Mouse (Mus musculus): ENCODE measurements around the gene Ptprm.

Gene Ptprm

GRCm38 (mm10) chr17:66720200-66720991 is 633.9 kb downstream of the Ptprm start:
- no peak for DNase-seq (ENCODE audit: low spot score)

GRCm38 (mm10) chr17:66712456-66713205 is 641.6 kb downstream of the Ptprm start:
- no peak for DNase-seq (ENCODE audit: low spot score)

GRCm38 (mm10) chr17:66711221-66712016 is 642.8 kb downstream of the Ptprm start:
- DNase-seq (ENCODE audit: low spot score) = no peak

- no peak for DNase-seq (ENCODE audit: low spot score)
These were observed 643.7 kb downstream of the Ptprm start for GRCm38 (mm10) chr17:66710568-66710967.

- no peak for DNase-seq (ENCODE audit: low spot score)
These were observed 645.5 kb downstream of the Ptprm start for GRCm38 (mm10) chr17:66708748-66709147.

GRCm38 (mm10) chr17:66707684-66708083 is 646.6 kb downstream of the Ptprm start:
- DNase-seq (ENCODE audit: low spot score) = no peak

- peak; percentile 13 for DNase-seq (ENCODE audit: low spot score)
These were observed 652.7 kb downstream of the Ptprm start for GRCm38 (mm10) chr17:66701358-66702184.

- no peak for DNase-seq (ENCODE audit: low spot score)
These were observed 654.4 kb downstream of the Ptprm start for GRCm38 (mm10) chr17:66699896-66700295.

GRCm38 (mm10) chr17:66697650-66698049 is 656.6 kb downstream of the Ptprm start:
- no peak for DNase-seq (ENCODE audit: low spot score)

- DNase-seq (ENCODE audit: low spot score) = no peak
These were observed 657.6 kb downstream of the Ptprm start for GRCm38 (mm10) chr17:66696531-66697172.

GRCm38 (mm10) chr17:66694326-66694725 is 659.9 kb downstream of the Ptprm start:
- no peak for DNase-seq (ENCODE audit: low spot score)

GRCm38 (mm10) chr17:66693676-66694304 is 660.5 kb downstream of the Ptprm start:
- no peak for DNase-seq (ENCODE audit: low spot score)

GRCm38 (mm10) chr17:66692941-66693675 is 661.1 kb downstream of the Ptprm start:
- no peak for DNase-seq (ENCODE audit: low spot score)

GRCm38 (mm10) chr17:66688179-66688578 is 666.1 kb downstream of the Ptprm start:
- DNase-seq (ENCODE audit: low spot score) = no peak

GRCm38 (mm10) chr17:66687543-66687942 is 666.7 kb downstream of the Ptprm start:
- DNase-seq (ENCODE audit: low spot score) = no peak

GRCm38 (mm10) chr17:66686701-66687489 is 667.4 kb downstream of the Ptprm start:
- no peak for DNase-seq (ENCODE audit: low spot score)

GRCm38 (mm10) chr17:66683411-66683810 is 670.8 kb downstream of the Ptprm start:
- no peak for DNase-seq (ENCODE audit: low spot score)

- DNase-seq (ENCODE audit: low spot score) = peak; percentile 42
These were observed 673.6 kb downstream of the Ptprm start for GRCm38 (mm10) chr17:66680662-66681061.

- no peak for DNase-seq (ENCODE audit: low spot score)
These were observed 679.6 kb downstream of the Ptprm start for GRCm38 (mm10) chr17:66674667-66675066.

Measured in ovary, postnatal 14 days (tissue).